Mouse (Mus musculus): Measurements from ENCODE around the gene Fam196b.
A peak's percentile ranks its signal among the peaks of the same experiment; 100 is the strongest.

Fam196b gene

DNA sequence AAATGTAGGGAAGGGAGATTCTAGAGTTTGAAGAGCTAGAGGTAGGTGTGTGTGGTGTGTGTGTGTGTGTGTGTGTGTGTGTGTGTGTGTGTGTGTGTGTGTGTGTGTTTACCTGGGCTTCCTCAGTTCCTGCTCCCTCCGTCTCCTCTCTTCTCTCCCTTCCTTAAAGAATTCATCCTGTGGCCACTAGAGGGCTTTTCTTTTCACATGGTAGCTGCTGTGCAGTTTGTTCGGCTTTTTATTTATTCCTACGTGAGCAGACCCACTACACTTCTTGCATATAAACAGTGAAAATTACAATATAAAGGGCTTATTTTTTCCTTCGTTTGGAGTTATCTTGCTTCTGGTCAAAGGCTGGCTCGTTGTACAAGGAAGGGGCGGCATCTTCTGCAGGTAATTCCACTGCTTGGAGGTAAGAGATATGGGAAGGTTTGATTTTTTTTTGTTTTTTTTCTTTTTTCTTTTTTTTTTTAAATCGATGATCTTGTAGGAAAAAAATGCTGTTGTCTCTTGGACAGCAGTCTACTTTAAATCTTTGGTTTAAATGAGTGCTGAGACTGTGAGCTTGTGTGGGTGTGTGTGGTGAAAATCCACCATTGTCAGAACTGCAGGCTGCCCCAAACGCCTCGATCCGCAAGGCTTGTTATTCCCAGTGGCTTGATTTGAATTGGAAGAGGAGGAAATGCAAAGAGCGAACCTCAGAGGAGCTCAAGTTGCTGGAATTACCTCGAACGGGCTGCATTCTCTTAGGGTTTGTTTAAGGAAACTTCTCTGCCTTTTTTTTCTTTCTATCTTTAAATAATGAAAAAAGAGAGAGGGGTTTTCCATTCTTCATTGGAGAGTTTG lies at the start of gene Fam196b:
TSS of gene Fam196b (plus strand) at position 289 of the 846 bp plus-strand sequence.
- peak; percentile 82 for DNase-seq (ENCODE audit: low read depth, low spot score)

DNA sequence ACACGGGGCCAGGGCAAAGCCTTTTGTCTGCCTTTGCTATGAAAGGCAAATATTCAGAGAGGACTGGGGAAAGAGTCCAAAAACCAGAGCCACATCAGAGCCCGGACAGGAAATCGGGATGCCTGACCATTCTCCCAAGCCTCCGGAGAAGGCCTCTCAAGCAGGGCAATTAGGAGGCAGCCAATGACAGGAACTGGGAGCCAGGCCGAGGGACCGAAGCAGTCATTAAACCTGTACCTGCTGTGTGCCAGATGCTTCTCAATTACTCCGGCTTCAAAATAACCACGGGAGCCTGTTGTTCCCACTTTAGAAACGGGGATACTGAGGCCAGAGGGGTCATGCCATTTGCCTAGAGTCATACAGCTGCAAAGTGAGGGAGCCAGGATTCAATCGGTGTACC lies 42.6 kb upstream of the Fam196b start:
- DNase-seq (ENCODE audit: low read depth, low spot score): no peak

DNA sequence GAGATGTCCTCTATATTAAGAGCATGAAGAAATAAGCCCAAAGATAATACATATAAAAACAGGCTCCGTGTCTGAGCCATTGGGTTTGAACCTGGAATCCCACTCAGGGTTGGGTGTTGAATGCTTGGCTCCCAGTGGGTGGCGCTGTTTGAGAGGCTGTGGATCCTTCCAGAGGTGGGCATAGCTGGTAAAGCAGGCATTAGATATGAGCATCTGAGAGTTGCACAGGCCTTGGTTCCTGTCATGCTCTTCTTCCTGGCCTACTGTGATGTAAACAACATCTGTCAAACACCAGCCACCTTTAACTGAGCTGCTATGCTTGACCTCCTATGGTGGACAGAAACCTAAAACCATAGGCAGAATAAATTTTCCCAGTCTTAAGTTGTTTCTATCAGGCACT lies 38.7 kb upstream of the Fam196b start:
- peak; percentile 20 for DNase-seq (ENCODE audit: low read depth, low spot score)

DNA sequence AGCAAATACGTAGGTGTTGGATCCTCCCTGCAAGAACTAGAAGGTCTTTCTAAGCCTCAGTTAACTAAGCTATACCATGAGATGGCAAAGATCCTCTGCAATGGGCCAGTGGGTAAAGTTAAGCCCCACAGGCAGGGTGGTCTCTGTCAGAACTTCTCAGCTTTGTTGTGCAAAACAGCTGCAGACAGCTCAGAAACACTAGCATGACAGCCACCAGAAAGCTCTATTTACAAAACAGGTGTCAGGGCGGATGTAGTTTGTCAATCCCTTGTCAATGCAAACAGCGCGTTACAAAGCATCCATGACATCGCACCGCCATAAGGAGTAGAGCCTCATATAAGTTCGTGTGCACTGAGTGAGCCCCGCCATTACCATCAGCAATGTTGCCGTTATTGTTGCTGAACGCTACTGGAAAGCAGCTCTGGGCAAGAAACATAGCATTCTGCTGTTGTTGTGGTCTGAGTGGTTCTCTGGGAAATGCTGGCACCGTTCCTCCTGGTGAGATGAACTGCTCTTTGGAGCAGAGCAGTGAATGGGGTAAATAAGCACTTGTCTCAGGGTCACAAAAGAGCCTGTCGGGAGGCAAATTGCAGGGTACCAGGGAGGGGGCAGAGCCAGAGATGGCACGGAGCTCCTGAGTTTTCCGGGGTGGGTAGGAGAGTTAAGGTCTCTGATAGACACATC lies 38.1 kb upstream of the Fam196b start:
- DNase-seq (ENCODE audit: low read depth, low spot score): peak; percentile 23

DNA sequence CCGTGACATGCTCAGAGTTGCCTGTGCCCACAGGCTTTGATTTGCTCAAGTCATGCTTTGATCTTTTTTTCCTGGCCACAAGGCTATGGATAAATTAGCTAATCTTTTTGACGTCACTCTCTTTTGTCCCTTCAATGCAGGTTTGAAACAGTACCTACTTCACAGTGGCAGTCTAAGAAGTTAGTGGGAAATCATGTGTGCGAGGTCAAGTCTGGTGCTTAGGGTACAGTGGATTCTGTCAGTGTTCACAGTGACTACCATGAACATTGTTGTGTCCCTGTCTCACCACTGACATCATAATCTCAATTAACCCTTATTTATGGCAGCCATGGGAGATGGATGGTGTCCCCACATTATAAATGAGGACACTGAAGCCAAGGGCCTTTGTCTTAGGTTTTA lies 37.6 kb upstream of the Fam196b start:
- DNase-seq (ENCODE audit: low read depth, low spot score): no peak

DNA sequence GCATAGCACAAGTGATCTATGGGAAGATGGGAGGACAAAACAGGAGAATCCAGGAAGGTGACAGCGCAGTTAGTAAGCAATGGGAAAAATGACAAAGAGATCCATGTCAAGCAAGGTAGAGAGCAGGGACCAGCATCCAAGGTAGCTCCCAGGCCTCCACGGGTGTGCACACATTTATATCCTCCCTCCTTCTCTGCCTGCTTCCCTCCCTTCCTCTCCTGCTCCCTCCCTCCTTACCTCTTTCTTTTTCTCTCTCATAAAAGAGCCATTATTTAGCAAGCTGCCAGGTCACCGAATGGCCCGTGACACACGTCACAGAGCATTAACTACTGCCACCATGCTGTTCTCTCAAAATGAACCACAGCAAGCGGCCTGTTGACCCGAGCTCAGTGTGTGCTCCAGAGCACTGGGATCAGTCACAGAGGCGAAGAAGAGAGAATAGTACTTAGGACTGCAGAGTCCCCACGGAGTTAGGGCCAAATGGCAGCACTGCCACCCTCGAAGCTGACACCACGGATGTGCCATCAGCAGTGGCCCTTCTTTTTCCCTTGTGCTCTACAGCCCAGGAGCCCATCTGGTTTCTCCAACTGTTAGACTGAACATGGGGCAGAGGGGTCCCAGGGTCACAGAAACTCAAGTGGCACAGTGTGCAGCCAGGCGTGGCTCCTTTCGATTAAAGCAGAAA lies 30.4 kb upstream of the Fam196b start:
- no peak for DNase-seq (ENCODE audit: low read depth, low spot score)

DNA sequence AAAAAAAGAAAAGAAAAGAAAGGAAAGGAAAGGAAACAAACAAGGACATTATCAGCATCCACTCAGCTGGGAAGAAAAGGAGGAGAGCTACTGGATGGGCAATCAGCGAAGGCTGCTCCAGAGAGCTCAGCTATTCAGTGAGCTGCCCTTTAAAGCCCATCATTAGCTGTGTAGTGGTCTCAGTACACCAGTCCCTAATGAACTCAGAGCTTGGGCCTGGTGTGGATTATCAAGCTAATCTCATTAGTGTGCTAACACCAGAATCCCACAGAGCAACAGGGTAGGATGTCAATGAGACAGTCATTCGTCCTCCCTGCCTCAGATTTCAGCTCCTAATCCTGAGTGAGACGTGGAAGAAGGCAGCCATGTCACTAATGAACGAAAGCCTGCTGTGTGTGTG lies 24.4 kb upstream of the Fam196b start:
- DNase-seq (ENCODE audit: low read depth, low spot score): no peak

DNA sequence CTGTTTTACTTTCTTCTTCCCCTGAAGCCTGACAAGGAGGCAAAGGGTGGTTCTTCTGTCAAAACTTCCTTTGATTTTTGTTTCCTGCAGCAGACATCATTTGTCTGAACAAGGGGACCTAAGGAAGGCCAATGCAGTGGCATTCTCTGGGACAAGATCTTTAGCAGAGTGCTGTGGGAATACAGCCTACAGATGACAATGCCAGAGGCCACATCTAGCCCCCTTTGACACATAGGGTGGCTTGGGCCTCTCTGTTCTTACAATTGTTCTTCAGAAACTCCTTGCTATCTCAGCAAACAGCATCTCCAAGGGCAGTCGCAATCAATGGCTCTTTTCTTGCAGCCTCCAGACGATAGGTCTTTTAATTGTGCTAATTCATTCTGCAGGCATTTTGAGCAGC lies 23.9 kb upstream of the Fam196b start:
- DNase-seq (ENCODE audit: low read depth, low spot score): no peak

GRCm38 (mm10) chr11:34291304-34291703 lies 23.3 kb upstream of the Fam196b start:
- DNase-seq (ENCODE audit: low read depth, low spot score): no peak

DNA sequence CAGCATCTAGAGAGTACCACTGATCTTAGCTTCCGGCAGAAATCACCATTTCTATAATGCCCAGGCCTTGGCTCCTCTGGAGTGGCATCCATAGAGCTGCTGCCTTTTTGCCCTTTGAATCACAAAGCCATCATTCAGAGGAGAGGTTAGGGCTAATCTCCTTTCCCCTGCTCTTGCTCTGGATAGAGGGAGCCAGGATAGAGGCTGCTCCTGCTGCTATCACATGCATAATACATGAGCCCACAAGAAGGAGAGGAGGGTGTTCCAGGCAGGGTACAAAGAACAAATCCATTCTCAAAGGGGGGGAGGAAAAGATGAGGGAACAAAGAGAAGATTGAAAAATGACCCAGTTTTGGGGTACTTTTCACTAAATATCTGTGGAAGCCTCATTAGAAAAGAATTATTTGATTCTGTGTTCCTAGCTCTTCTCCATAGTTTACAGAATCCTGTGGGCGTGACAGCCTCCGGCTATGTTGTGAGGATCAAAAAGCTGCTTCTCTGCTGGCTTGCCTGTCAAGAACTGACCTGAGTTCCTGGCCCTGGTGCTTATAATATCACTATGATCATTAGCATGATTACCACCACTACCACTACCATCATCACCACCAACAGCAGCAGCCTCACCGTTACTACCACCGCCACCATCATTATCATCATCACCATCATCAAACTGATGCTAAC lies 16.8 kb upstream of the Fam196b start:
- peak; percentile 81 for DNase-seq (ENCODE audit: low read depth, low spot score)

DNA sequence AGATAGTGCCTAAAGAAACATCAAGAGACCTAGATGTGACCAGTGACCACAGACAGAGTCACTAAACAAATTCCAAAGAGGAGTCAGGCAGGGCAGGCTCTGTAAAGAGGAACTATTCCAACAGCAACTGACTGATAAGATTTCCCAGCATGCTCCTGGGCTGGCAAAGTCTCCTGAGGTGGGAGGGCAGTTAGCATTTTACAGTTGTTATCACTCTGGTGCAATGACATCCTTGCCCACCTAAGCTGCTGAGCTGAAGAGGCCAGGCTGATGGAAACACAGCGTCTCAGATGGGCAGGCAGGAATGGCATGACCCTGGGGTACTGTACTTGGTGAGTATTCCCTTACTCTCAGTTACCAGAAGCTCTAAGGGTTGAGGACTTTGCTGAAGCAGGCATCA lies 15.1 kb upstream of the Fam196b start:
- no peak for DNase-seq (ENCODE audit: low read depth, low spot score)

- no peak for DNase-seq (ENCODE audit: low read depth, low spot score)
Measured at GRCm38 (mm10) chr11:34300064-34300463, 14.6 kb upstream of the Fam196b start.

DNA sequence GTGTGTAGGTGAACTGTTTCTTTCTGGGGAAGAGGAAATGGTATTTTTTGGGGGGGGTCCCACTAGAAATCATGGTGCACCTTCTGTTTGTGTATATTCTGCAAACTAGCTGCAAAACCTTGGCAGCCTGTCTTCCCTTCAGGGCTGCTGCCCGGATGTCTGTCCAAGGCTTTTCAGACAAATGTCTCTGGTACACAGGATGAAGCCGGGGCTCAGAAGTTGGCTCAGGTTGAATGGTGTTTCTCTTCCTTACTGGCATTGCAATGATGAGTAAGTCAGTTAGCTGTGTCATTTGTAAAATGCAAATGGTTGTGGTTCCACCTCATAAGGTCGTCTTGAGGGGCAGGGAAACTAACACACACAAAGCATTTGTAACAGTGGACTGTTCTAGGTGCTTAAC lies 8.4 kb upstream of the Fam196b start:
- DNase-seq (ENCODE audit: low read depth, low spot score): no peak

- no peak for DNase-seq (ENCODE audit: low read depth, low spot score)
Measured at GRCm38 (mm10) chr11:34308731-34309130, 5.9 kb upstream of the Fam196b start.

DNA sequence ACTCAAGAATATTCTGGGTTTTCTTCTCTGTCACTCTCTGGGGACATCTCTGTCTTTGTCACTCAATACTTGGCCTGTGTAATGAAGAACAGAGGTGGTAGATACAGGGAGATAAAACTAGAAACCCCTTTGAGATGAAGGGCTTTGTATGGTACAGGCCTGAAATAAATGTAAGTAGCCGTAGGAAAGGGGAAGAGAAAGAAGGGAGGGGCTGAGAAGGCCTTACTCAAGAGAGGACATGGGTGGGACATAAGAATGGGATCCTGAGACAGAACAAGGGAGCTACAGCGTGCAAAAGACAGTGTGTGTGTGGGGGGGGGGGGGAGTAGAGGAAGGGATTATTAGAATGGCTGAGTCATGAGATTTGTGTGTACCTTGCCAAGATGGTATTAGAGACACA lies 5.3 kb upstream of the Fam196b start:
- no peak for DNase-seq (ENCODE audit: low read depth, low spot score)

DNA sequence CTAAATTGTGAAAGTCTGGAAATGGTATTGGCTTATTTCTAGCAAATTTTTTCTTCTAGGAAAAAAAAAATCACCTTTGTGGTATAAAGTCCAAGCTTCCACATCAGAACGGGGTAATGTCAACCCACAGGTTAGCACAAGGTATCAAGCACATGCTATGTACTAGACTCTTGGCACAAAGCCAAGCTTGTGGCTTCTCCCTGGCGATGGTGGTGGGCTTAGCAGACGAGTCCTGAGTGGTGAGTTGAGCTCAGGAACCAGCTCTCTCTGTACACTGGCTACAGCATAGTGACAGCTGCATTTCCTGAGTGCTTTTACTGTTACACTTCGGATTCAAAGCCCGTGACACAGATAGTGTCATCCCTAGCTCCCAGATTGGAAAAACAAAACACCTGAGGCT lies 2.9 kb upstream of the Fam196b start:
- no peak for DNase-seq (ENCODE audit: low read depth, low spot score)

DNA sequence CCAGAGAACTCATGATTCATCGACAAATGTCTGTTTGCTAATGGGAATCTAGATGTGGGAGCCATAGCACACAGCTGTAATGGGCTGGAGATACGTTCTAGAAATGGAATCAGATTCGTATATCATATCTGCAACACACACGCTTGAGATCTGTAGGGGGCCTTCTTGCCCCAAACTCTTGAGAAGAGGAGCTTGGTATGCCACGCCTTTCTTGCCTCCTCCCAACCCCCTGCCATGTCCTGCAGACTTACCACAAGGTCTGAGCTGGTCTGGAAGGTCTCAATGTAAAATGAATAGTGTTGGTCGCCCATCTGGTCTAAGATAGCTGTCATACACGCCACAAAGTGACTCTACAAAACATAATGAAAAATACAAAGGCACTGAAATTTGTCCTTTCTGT lies 2.4 kb upstream of the Fam196b start:
- no peak for DNase-seq (ENCODE audit: low read depth, low spot score)

GRCm38 (mm10) chr11:34315383-34315782 lies 761 bp downstream of the Fam196b start:
- DNase-seq (ENCODE audit: low read depth, low spot score): peak; percentile 80

GRCm38 (mm10) chr11:34316176-34316575 lies 1.6 kb downstream of the Fam196b start:
- no peak for DNase-seq (ENCODE audit: low read depth, low spot score)

- DNase-seq (ENCODE audit: low read depth, low spot score): no peak
Measured at GRCm38 (mm10) chr11:34317001-34317400, 2.4 kb downstream of the Fam196b start.

DNA sequence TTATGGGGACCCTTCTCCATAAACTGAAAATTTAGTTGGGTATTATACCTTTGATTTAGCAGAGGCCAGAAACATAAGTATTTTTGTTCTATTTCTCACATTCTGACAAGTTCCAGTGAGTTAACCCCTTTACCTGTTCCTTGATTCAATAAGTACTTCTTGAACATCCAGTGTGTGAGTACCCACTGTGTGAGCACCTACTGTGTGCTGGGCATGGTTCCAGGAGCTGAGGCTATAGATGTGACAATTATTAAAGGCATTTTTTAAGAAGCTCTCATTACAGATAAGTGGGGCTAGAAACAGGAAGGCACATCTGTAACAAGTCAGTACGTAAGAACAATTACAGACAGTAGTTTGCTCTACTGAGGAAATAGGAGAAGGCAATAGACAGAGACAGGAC lies 4.7 kb downstream of the Fam196b start:
- DNase-seq (ENCODE audit: low read depth, low spot score): no peak

- no peak for DNase-seq (ENCODE audit: low read depth, low spot score)
Measured at GRCm38 (mm10) chr11:34323664-34324063, 9.0 kb downstream of the Fam196b start.
